Mouse (Mus musculus) erythroblast, embryonic 14.5 days (primary cell): ENCODE data around the gene Fam184b.

Experiments used
- GATA1 ChIP-seq: IDR thresholded peaks from 2 replicates; pipeline ENCODE4 v1.6.1; 2012; ENCODE audit warnings: low read length, inconsistent platforms, mixed read lengths
- TAL1 ChIP-seq: IDR thresholded peaks from 3 replicates; pipeline ENCODE4 v1.6.1; 2012; ENCODE audit warnings: low read length, inconsistent platforms, mixed read lengths

GRCm38 (mm10) chr5:45651026-45651703 is 11.8 kb upstream of the Fam184b start:
- no peak for TF ChIP-seq GATA1
- TF ChIP-seq TAL1, result no peak
